Mouse (Mus musculus) adrenal gland, postnatal 10 days (tissue): ENCODE measurements around the gene Ddias. TPM values are rescaled to one million over a fixed set of nuclear protein-coding genes. Genes with fewer than 3 reads are reported as not detected.
"Not testable (repeated sequence)": the region's sequence is repeated elsewhere in the genome, so short reads cannot be mapped to it uniquely, and the experiment has no call there.

Experiments
- DNase-seq: peaks from one replicate; pipeline ENCODE4 v3.0.0; 2021; ENCODE audit warnings: mixed read lengths
- long read RNA-seq, 2 experiments: library from polyadenylated mRNA; stranded (forward); transcript quantifications; one replicate each; pipeline ENCODE4 v2.0.0; 2021
- total RNA-seq, 2 experiments: library from RNA; stranded (reverse); gene quantifications; 2 replicates each; pipeline ENCODE4 v1.2.3; 2021

Ddias gene
- total RNA-seq = 1 to 10 TPM; 1.7 to 3.4 TPM
- long read RNA-seq, experiment 1 = 0 reads
- long read RNA-seq, experiment 2, partial matches to known transcripts = 0 of 1 reads
- long read RNA-seq, experiment 2, other reads (novel, unspliced or antisense) = 1 of 1 reads

- DNase-seq = peak; percentile 96
These were observed at the start of gene Ddias, which contains the start of gene Prcp for GRCm38 (mm10) chr7:92874116-92874675. Gene Ddias (minus strand): TSS chr7:92874247. Gene Prcp (plus strand): TSS chr7:92874470.

- no peak for DNase-seq
These were observed 46.8 kb upstream of the Ddias start for GRCm38 (mm10) chr7:92920857-92921172.

- peak; percentile 10 for DNase-seq
These were observed 46.3 kb upstream of the Ddias start for GRCm38 (mm10) chr7:92920172-92920856.

GRCm38 (mm10) chr7:92904285-92904684 is 30.2 kb upstream of the Ddias start:
- not testable (repeated sequence) for DNase-seq

GRCm38 (mm10) chr7:92903360-92904038 is 29.5 kb upstream of the Ddias start:
- DNase-seq = peak; percentile 79

GRCm38 (mm10) chr7:92897021-92897420 is 23.0 kb upstream of the Ddias start:
- DNase-seq = peak; percentile 38

- DNase-seq = no peak
These were observed 22.0 kb upstream of the Ddias start for GRCm38 (mm10) chr7:92896036-92896435.

GRCm38 (mm10) chr7:92893478-92893877 is 19.4 kb upstream of the Ddias start:
- no peak for DNase-seq

GRCm38 (mm10) chr7:92890618-92891230 is 16.7 kb upstream of the Ddias start:
- DNase-seq = no peak

- no peak for DNase-seq
These were observed 16.2 kb upstream of the Ddias start for GRCm38 (mm10) chr7:92890211-92890610.

- no peak for DNase-seq
These were observed 13.2 kb upstream of the Ddias start for GRCm38 (mm10) chr7:92887230-92887629.

GRCm38 (mm10) chr7:92886801-92887200 is 12.8 kb upstream of the Ddias start:
- no peak for DNase-seq

- no peak for DNase-seq
These were observed 11.1 kb upstream of the Ddias start for GRCm38 (mm10) chr7:92884998-92885660.

GRCm38 (mm10) chr7:92883850-92884716 is 10.0 kb upstream of the Ddias start:
- no peak for DNase-seq

- DNase-seq = no peak
These were observed 4.7 kb upstream of the Ddias start for GRCm38 (mm10) chr7:92878575-92879285.

- no peak for DNase-seq
These were observed 2.5 kb upstream of the Ddias start for GRCm38 (mm10) chr7:92876538-92876937.

GRCm38 (mm10) chr7:92876066-92876465 is 2.0 kb upstream of the Ddias start:
- peak; percentile 28 for DNase-seq

GRCm38 (mm10) chr7:92874761-92875408 is 838 bp upstream of the Ddias start:
- DNase-seq = peak; percentile 88

GRCm38 (mm10) chr7:92871596-92871995 is 2.5 kb downstream of the Ddias start:
- no peak for DNase-seq

- no peak for DNase-seq
These were observed 3.9 kb downstream of the Ddias start for GRCm38 (mm10) chr7:92870161-92870560.
